Mouse (Mus musculus) layer of hippocampus, adult 8-10 months (tissue): ENCODE measurements around the gene Mapkapk2. TPM values are rescaled to one million over a fixed set of nuclear protein-coding genes. Genes with fewer than 3 reads are reported as not detected.
"Not testable (repeated sequence)": the region's sequence is repeated elsewhere in the genome, so short reads cannot be mapped to it uniquely, and the experiment has no call there.

Experiments used
- DNase-seq, 2 experiments: peaks; one replicate each; pipeline ENCODE4 v3.0.0; 2022; ENCODE audit warnings: low spot score in 2 of 2
- total RNA-seq, 4 experiments: library from RNA; stranded (reverse); gene quantifications; 2 replicates each; pipeline ENCODE4 v1.2.4; 2022

The Mapkapk2 gene
- total RNA-seq: 10 to 100 TPM; 27.7 to 42.7 (median 35.3) TPM

- DNase-seq: peak; percentile 72 to 81
Measured at GRCm38 (mm10) chr1:131097700-131098094, at the start of gene Mapkapk2. Mapkapk2 (minus strand) TSS chr1:131097826.

DNA sequence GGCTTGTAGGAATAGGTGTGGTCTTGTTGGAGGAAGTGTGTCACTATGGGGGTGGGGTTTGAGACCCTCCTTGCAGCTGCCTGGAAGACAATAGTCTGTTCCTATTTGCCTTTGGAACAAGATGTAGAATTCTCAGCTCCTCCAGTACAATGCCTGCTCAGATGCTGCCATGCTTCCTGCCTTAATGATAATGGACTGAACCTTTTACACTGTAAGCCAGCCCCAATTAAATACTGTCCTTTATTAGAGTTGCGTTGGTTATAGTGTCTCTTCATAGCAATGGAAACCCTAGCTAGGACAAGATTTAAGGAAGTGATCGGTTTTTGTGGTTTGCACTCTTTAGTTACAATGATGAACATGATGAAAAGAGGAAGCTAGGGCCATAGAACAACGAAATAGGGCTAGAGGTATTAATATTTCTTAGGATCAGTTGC, 48.6 kb upstream of the Mapkapk2 start:
- DNase-seq: no peak

- DNase-seq: not testable (repeated sequence)
Measured at GRCm38 (mm10) chr1:131145222-131145621, 47.6 kb upstream of the Mapkapk2 start.

- no peak for DNase-seq
Measured at GRCm38 (mm10) chr1:131142472-131142871, 44.8 kb upstream of the Mapkapk2 start.

GRCm38 (mm10) chr1:131141449-131141848, 43.8 kb upstream of the Mapkapk2 start:
- DNase-seq: no peak

GRCm38 (mm10) chr1:131139102-131140095, 41.8 kb upstream of the Mapkapk2 start:
- DNase-seq: no peak

GRCm38 (mm10) chr1:131138191-131139016, 40.8 kb upstream of the Mapkapk2 start, which contains the start of gene Dyrk3:
Dyrk3 (minus strand) TSS chr1:131138340.
- peak; percentile 77 to 88 for DNase-seq

GRCm38 (mm10) chr1:131137717-131138118, 40.1 kb upstream of the Mapkapk2 start:
- DNase-seq: no peak

DNA sequence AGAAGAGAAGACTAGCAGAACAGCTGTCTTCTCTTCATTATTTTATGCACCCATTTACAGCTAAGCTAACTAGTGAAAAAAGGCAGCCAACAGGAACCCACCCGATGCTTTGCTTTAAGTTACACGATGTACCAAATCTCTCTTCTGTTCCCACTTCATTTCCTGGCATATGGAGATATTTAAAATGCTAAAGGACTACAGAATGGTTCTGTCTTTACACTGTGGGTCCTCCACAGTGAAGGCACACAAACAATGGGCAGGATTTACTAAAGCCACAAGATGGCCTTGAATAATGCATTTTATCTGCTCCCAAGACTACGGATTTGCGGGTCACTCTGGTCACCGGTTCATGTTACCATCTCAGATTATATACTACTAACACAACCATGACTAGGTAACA, 39.5 kb upstream of the Mapkapk2 start:
- DNase-seq: no peak

GRCm38 (mm10) chr1:131135960-131136629, 38.5 kb upstream of the Mapkapk2 start:
- DNase-seq: no peak

GRCm38 (mm10) chr1:131134942-131135522, 37.4 kb upstream of the Mapkapk2 start:
- no peak for DNase-seq

DNA sequence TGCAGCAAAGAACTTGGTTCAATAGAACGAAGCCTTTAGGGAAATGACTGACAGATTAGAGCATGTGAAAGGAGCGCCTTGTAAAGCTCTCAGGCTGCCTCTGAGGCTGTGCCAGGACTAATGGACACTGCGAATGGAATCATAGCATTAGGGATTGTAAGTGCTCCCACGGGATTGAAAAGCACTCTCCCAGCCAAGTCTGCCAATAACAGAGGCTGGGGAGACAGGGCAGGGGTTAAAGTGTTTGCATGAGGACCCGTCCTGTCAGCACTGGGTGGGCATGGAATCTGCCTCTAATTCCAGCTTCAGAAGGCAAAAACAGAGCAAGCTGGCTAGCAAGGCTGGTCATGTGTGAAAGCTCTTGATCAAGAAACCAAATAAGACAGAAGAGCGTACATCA, 36.6 kb upstream of the Mapkapk2 start:
- DNase-seq: no peak

DNA sequence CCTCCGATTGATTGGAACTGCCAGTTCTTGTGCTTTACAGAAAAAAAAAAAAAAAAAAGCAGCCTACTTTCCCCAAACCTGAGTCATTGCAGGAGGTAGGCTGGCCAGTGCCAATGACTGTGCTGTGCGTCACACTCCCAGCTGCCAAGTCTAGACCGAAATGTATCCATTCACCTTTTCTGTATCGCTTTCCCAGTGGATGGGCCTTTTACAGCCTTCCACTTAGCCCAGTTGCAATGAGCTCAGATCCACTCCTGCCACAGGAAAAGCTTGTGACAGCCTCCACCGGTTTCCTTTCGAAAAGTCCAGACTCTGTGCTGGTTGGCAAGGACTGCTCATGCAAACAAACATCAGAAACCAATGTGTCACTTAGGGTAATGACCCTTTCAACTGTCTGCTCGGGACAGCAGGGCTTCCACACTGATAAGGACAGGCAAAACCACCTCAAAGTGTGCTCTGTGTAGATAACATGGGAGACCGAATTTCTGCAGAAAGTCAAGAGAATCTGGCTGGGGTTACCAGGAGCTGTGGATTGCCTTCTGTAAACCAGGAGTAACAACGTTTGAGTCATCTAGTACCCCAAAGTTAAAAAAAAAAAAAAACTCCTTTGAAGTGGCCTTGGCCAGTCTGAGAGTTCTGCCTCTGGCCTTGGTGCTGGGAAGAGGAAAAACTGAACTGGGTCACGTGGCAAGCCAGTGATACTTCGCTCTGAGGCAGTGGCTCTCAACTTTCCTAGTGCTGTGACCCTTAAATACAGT, 28.5 kb upstream of the Mapkapk2 start:
- peak; percentile 48 to 62 for DNase-seq

GRCm38 (mm10) chr1:131123522-131124265, 26.1 kb upstream of the Mapkapk2 start:
- no peak for DNase-seq

DNA sequence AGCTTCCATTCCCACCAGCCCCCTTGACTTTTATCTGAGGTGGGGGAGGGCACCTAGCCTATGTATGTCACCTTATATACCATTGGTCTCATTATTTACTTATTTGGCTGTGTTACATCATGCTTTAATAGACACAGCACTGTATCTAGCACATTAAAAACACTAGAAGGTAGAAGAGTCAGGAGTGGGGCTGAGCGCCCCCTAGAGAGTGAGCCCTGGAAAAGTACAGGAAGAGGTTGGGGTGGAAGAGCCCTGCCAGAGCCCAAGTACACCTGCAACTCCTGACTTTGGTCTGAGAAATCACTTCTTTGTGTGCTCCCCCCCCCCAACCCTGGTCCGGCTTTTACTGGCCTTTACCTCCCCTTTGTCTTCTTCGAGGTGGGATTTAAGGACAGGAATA, 24.4 kb upstream of the Mapkapk2 start:
- no peak for DNase-seq

DNA sequence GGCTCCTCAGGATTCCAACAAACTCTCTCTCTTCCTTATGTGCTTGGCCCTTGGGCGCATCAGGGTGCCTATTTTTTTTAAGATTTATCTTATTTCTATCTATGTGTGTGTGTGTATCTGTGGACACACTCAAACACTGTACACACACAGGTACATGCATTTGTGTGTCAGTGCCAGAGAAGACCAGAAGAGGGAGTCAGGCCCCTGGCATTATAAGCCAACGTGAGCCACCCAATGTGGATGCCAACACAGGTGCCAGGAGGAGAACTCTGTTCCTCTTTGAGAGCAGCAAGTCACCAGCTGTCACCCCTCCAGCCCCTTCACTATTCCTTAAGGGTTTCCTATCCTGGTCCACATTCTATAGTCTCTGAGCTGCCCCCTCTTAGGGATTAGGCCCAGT, 21.4 kb upstream of the Mapkapk2 start:
- no peak for DNase-seq

GRCm38 (mm10) chr1:131118530-131118929, 20.9 kb upstream of the Mapkapk2 start:
- DNase-seq: no peak

- peak; percentile 84 to 85 for DNase-seq
Measured at GRCm38 (mm10) chr1:131116430-131117011, 18.9 kb upstream of the Mapkapk2 start.

- DNase-seq: peak; percentile 48 to 75
Measured at GRCm38 (mm10) chr1:131115932-131116331, 18.3 kb upstream of the Mapkapk2 start.
